ENCODE assay signal across 26 mouse cellular contexts in genomic region chr7:16460566-16460965, GRCm38 (mm10). TPM values are rescaled to one million over a fixed set of nuclear protein-coding genes. Genes with fewer than 3 reads are reported as not detected.
DNase-seq lines count a peak whose midpoint lies in the region; ATAC-seq and TF ChIP-seq lines count a peak whose summit lies in the region.
"Had no signal": no experiment of that assay in that cellular context is flagged by ENCODE, and none has a peak within 500 bp of the region (broad histone marks: within the 10 kb centered on the region; RNA-seq: fewer than 3 reads in every experiment).

No protein-coding gene starts in this region.

- WGBS in cerebellum, adult 2 months = 23% methylated on average over 13 of the region's 13 CpGs

- ATAC-seq in megakaryocyte, adult 5-6 weeks (ENCODE audit: poor library complexity, severe bottlenecking) = no peak
- ATAC-seq: forebrain, embryonic 13.5 days; liver, embryonic 12.5 days; midbrain, embryonic 15.5 days had no signal

- peak; percentile 76 for DNase-seq in heart, adult 11 months
- no peak for DNase-seq in heart, adult 8-10 months (ENCODE audit: low spot score)
- DNase-seq in cerebellum, adult 2 months = peak; percentile 39 to 52
- DNase-seq in cerebellum, postnatal 14 days = peak; percentile 57 to 69
- DNase-seq in spleen, adult 18-20 months = no peak
- DNase-seq in kidney, postnatal 25 days = no peak
- DNase-seq: adrenal gland, adult 2 months; B cell, adult 2 months; gastrocnemius, adult 2 months; kidney, adult 2 months; lung, adult 2 months; lung, postnatal 14 days; thymus, postnatal 14 days had no signal

- TF ChIP-seq CTCF in cerebellum, adult 2 months (IDR thresholded peaks at IDR 0.05; ENCODE audit: borderline replicate concordance, insufficient read depth, low read depth, low read length) = no peak

- TF ChIP-seq POLR2A in cerebellum, adult 2 months (IDR thresholded peaks at IDR 0.05; ENCODE audit: borderline replicate concordance, insufficient read depth, low read length) = no peak

- peaks cover 6% of the 10 kb centered on the region; the same call in 1 of the 2 replicates for H3K4me1 ChIP-seq in megakaryocyte, embryonic 14.5 days
- peaks cover 9% of the 10 kb centered on the region for H3K4me1 ChIP-seq in cerebellum, adult 2 months (ENCODE audit: control insufficient read depth, insufficient read depth, low read length)
- H3K4me1 ChIP-seq: embryonic facial prominence, embryonic 12.5 days; forebrain, embryonic 13.5 days; liver, embryonic 12.5 days; midbrain, embryonic 15.5 days had no signal

- peaks cover 29% of the 10 kb centered on the region for H3K27me3 ChIP-seq in megakaryocyte, embryonic 14.5 days (replicated peaks)
- H3K27me3 ChIP-seq in cerebellum, adult 2 months (ENCODE audit: control insufficient read depth, insufficient read depth, low read length) = no peaks in the 10 kb centered on the region

- H3K36me3 ChIP-seq in megakaryocyte, embryonic 14.5 days (replicated peaks; ENCODE audit: low read length) = peaks cover 36% of the 10 kb centered on the region
- H3K36me3 ChIP-seq: midbrain, embryonic 15.5 days had no signal

- H3K27ac ChIP-seq in cerebellum, adult 2 months (ENCODE audit: insufficient read depth, low read length) = no peak overlapping the region
- H3K27ac ChIP-seq: embryonic facial prominence, embryonic 12.5 days; forebrain, embryonic 13.5 days; gastrocnemius, adult 2 months; kidney, postnatal 0 days; limb, embryonic 12.5 days; liver, embryonic 12.5 days; midbrain, embryonic 15.5 days had no signal

- H3K9me3 ChIP-seq in megakaryocyte, embryonic 14.5 days = peaks cover 6% of the 10 kb centered on the region
- H3K9me3 ChIP-seq: embryonic facial prominence, embryonic 12.5 days; forebrain, embryonic 13.5 days; midbrain, embryonic 15.5 days had no signal

- H3K4me3 ChIP-seq in megakaryocyte, embryonic 14.5 days (replicated peaks) = peak overlapping the region; percentile 59
- H3K4me3 ChIP-seq in cerebellum, adult 2 months (replicated peaks; ENCODE audit: insufficient read depth, low read depth, low read length) = no peak overlapping the region
- H3K4me3 ChIP-seq: embryonic facial prominence, embryonic 12.5 days; forebrain, embryonic 13.5 days; gastrocnemius, adult 2 months; limb, embryonic 12.5 days; liver, embryonic 12.5 days; midbrain, embryonic 15.5 days had no signal

RNA-seq across cellular contexts. Expression of gene Tmem160, which starts 8.0 kb away (rescaled TPM):
- total RNA-seq in heart, adult 8-10 months (2022) = 10 to 100 TPM; 79.6 to 97.6 (median 89.8) TPM
- polyA plus RNA-seq in megakaryocyte, embryonic 14.5 days (2012; ENCODE audit: insufficient read depth, low replicate concordance) = 185 and 233 TPM in 2 replicates
- total RNA-seq in megakaryocyte, adult 5-6 weeks (2015) = 24.2 and 33.1 TPM in 2 replicates
- 10.7 and 12.8 TPM in 2 replicates for total RNA-seq in megakaryocyte, adult 5-6 weeks (2017)
- polyA plus RNA-seq in cerebellum, adult 2 months (2012; rRNA removed) = 89.6 and 98.6 TPM in 2 replicates

RNA-seq across cellular contexts. Expression of gene Npas1, which starts 17.0 kb away (rescaled TPM):
- not detected for total RNA-seq in heart, adult 8-10 months (2022)
- not detected in 2 replicates for polyA plus RNA-seq in megakaryocyte, embryonic 14.5 days (2012; ENCODE audit: insufficient read depth, low replicate concordance)
- not detected in 2 replicates for total RNA-seq in megakaryocyte, adult 5-6 weeks (2015)
- not detected in 2 replicates for total RNA-seq in megakaryocyte, adult 5-6 weeks (2017)
- polyA plus RNA-seq in cerebellum, adult 2 months (2012; rRNA removed) = 3.7 and 6.0 TPM in 2 replicates
- total RNA-seq: adrenal gland, adult 2 months; gastrocnemius, adult 2 months; hematopoietic stem cell, adult 5-6 weeks; megakaryocyte progenitor cell, adult 5-6 weeks; neutrophil, adult 5-6 weeks had no signal
- polyA plus RNA-seq: adrenal gland, adult 2 months; gonadal fat pad, adult 2 months; heart, embryonic 11.5 days; kidney, adult 2 months; lung, adult 2 months had no signal

RNA-seq across cellular contexts. Expression of gene Zc3h4, which starts 59.9 kb away (rescaled TPM):
- total RNA-seq in heart, adult 8-10 months (2022) = 10 to 100 TPM; 22.6 to 32.9 (median 28.8) TPM
- 59.1 and 96.9 TPM in 2 replicates for polyA plus RNA-seq in megakaryocyte, embryonic 14.5 days (2012; ENCODE audit: insufficient read depth, low replicate concordance)
- 25.3 and 28.0 TPM in 2 replicates for total RNA-seq in megakaryocyte, adult 5-6 weeks (2015)
- 20.6 and 34.0 TPM in 2 replicates for total RNA-seq in megakaryocyte, adult 5-6 weeks (2017)
- polyA plus RNA-seq in cerebellum, adult 2 months (2012; rRNA removed) = 42.0 and 50.2 TPM in 2 replicates

Comparison
In these comparisons a context has a peak if more than half of its experiments do, and no peak if none do; other contexts are left out.
1. DNase-seq: peak in heart, adult 11 months (single experiment), cerebellum, adult 2 months (2 of 2) and cerebellum, postnatal 14 days (2 of 2); none in heart, adult 8-10 months (single experiment), spleen, adult 18-20 months (0 of 2) and kidney, postnatal 25 days (0 of 2).